Mouse (Mus musculus): ENCODE data around the gene Unk.

GRCm38 (mm10) chr11:116037826-116038225, 7.7 kb downstream of the Unk start:
- TF ChIP-seq CTCF (IDR thresholded peaks at IDR 0.05; ENCODE audit: borderline replicate concordance, insufficient read depth, low read depth, low read length) (no peak), POLR2A (IDR thresholded peaks at IDR 0.05; ENCODE audit: borderline replicate concordance, insufficient read depth, low read length) (no peak)

Data from cerebellum, adult 2 months (tissue).